Mouse (Mus musculus) bone marrow macrophage, adult 2 months (primary cell): Measurements from ENCODE around the gene Il16.

Experiments used
- CTCF ChIP-seq: IDR thresholded peaks from 2 replicates; pipeline ENCODE4 v1.5.1; 2012; ENCODE audit warnings: low read depth, mild to moderate bottlenecking, low read length, moderate library complexity
- POLR2A ChIP-seq: IDR thresholded peaks from 2 replicates; pipeline ENCODE4 v1.6.1; 2012; ENCODE audit warnings: mild to moderate bottlenecking, low read depth, low read length, borderline replicate concordance

GRCm38 (mm10) chr7:83640581-83640980 is 104.9 kb downstream of the Il16 start:
- no peak for TF ChIP-seq CTCF
- no peak for TF ChIP-seq POLR2A
